Mouse (Mus musculus) cerebellum, adult 9-11 months (tissue): ENCODE data around the gene Gm4778.
A peak's percentile ranks its signal among the peaks of the same experiment; 100 is the strongest.
"Not testable (repeated sequence)": the region's sequence is repeated elsewhere in the genome, so short reads cannot be mapped to it uniquely, and the experiment has no call there.

Experiments used
- DNase-seq: peaks from one replicate; pipeline ENCODE4 v3.0.0; 2022

Gm4778 gene

GRCm38 (mm10) chr3:94263736-94264135 lies at the start of gene Gm4778:
TSS of gene Gm4778 (plus strand) at chr3:94264036.
- not testable (repeated sequence) for DNase-seq

GRCm38 (mm10) chr3:94260598-94260997 lies 3.2 kb upstream of the Gm4778 start:
- no peak for DNase-seq

- no peak for DNase-seq
Measured at GRCm38 (mm10) chr3:94275991-94276390, 12.2 kb downstream of the Gm4778 start.

- DNase-seq: no peak
Measured at GRCm38 (mm10) chr3:94305457-94305856, 41.6 kb downstream of the Gm4778 start.

GRCm38 (mm10) chr3:94306975-94307374 lies 43.1 kb downstream of the Gm4778 start:
- no peak for DNase-seq

GRCm38 (mm10) chr3:94309633-94310363 lies 46.0 kb downstream of the Gm4778 start, which contains the start of gene Them4:
TSS of gene Them4 (plus strand) at chr3:94310089.
- DNase-seq: peak; percentile 97

- DNase-seq: peak; percentile 13
Measured at GRCm38 (mm10) chr3:94310491-94310890, 46.7 kb downstream of the Gm4778 start.

- no peak for DNase-seq
Measured at GRCm38 (mm10) chr3:94310911-94311310, 47.1 kb downstream of the Gm4778 start.

GRCm38 (mm10) chr3:94311376-94311775 lies 47.5 kb downstream of the Gm4778 start:
- peak; percentile 16 for DNase-seq
